Mouse (Mus musculus) forebrain, embryonic 13.5 days (tissue): ENCODE results near the gene Trip11. TPM values are rescaled to one million over a fixed set of nuclear protein-coding genes. Genes with fewer than 3 reads are reported as not detected.

ENCODE experiments used
- ATAC-seq: fragments of 200-750 bp; cut with Nextera tagmentation; 2 replicates; pipeline ENCODE4 v1.8.0; 2017
- H3K27ac ChIP-seq: fragments of 300-500 bp; sonication (generic); 2 replicates; pipeline ENCODE4 v1.5.1; 2015; ENCODE audit warnings: inconsistent platforms, mild to moderate bottlenecking, moderate library complexity
- H3K27me3 ChIP-seq: fragments of 300-500 bp; sonication (generic); 2 replicates; pipeline ENCODE4 v1.6.1; 2015; ENCODE audit warnings: mild to moderate bottlenecking, inconsistent platforms
- H3K36me3 ChIP-seq: fragments of 300-500 bp; sonication (generic); 2 replicates; pipeline ENCODE4 v1.6.1; 2015; ENCODE audit warnings: mild to moderate bottlenecking, inconsistent platforms; ENCODE audit not compliant: poor library complexity, severe bottlenecking
- H3K4me1 ChIP-seq: fragments of 300-500 bp; sonication (generic); 2 replicates; pipeline ENCODE4 v1.6.1; 2015; ENCODE audit warnings: inconsistent platforms
- H3K4me2 ChIP-seq: fragments of 300-500 bp; sonication (generic); 2 replicates; pipeline ENCODE4 v1.6.1; 2015; ENCODE audit warnings: inconsistent platforms, mild to moderate bottlenecking, moderate library complexity
- H3K4me3 ChIP-seq: fragments of 300-500 bp; sonication (generic); 2 replicates; pipeline ENCODE4 v1.5.1; 2015; ENCODE audit warnings: mild to moderate bottlenecking, inconsistent platforms
- H3K9ac ChIP-seq: fragments of 300-500 bp; sonication (generic); 2 replicates; pipeline ENCODE4 v1.6.1; 2015; ENCODE audit warnings: mild to moderate bottlenecking, inconsistent platforms
- H3K9me3 ChIP-seq: fragments of 300-500 bp; sonication (generic); replicated peaks from 2 replicates; pipeline ENCODE4 v1.6.1; 2016; ENCODE audit warnings: inconsistent platforms
- WGBS: fragments of 180-500 bp; shearing (Covaris S2); methylation state at CpG from one replicate; pipeline ENCODE4 v1.1.7; 2015; 5-methylcytosine and 5-hydroxymethylcytosine counted together
- polyA plus RNA-seq: library from polyadenylated mRNA; unstranded; fragments of >200 nt; fragmentation: Nextera tagmentation; extraction: Ambion mirVana; gene quantifications from 2 replicates; pipeline ENCODE4 v1.2.1, GENCODE M21; 2015

Gene Trip11
- polyA plus RNA-seq, 1 experiment from 2014 or later = 24.0 TPM

DNA sequence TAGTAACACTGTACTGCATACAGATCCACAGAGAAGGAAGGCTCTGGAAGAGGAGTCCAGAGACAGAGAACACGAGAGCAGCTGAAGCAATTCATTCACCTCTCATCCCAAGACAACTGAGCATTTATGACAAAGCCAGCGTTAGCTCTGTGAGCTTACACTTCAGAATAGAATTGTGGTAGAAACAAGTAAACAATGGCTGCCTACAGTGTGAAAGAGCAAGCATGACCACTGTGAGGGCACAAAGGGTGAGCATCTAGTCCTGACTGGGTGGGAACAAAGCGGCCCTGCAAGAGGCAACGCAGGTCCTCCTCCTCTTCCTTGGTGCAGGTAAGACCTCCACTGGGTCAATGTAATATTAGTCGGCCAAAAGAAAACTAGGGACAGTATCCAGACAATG lies 22.0 kb downstream of the Trip11 start:
- no peak overlapping the region for H3K9ac ChIP-seq
- no peak overlapping the region for H3K4me3 ChIP-seq
- peaks cover 56% of the 10 kb centered on the region for H3K36me3 ChIP-seq
- H3K27me3 ChIP-seq = no peaks in the 10 kb centered on the region
- no peak for ATAC-seq
- no peaks in the 10 kb centered on the region for H3K4me1 ChIP-seq
- no peak overlapping the region for H3K4me2 ChIP-seq
- no peaks in the 10 kb centered on the region for H3K9me3 ChIP-seq
- 83% methylated on average over 5 of the region's 5 CpGs for WGBS
- H3K27ac ChIP-seq = no peak overlapping the region

DNA sequence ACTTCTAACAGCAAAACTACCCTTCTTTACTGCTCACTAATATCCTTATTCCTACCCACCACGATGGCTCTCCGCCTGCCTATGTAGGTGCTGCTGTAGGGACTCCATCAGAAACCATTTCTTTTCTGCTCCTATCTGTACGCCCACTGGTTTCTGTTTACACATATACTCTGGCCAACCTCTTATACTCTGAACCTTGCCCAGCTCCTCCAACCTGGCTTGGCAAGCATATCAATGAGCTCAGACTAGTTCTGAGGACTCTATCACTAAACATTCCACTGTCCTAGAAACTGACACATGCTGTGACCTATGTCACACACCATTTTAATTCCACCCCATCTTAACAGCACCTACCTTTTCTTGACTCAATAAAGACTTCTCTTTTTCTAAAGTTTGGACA lies 23.7 kb downstream of the Trip11 start:
- no peak overlapping the region for H3K9ac ChIP-seq
- WGBS = 94% methylated on average over 3 of the region's 3 CpGs
- H3K4me1 ChIP-seq = no peaks in the 10 kb centered on the region
- H3K9me3 ChIP-seq = no peaks in the 10 kb centered on the region
- no peak overlapping the region for H3K27ac ChIP-seq
- no peak overlapping the region for H3K4me3 ChIP-seq
- no peaks in the 10 kb centered on the region for H3K27me3 ChIP-seq
- H3K4me2 ChIP-seq = no peak overlapping the region
- ATAC-seq = no peak
- H3K36me3 ChIP-seq = peaks cover 69% of the 10 kb centered on the region

DNA sequence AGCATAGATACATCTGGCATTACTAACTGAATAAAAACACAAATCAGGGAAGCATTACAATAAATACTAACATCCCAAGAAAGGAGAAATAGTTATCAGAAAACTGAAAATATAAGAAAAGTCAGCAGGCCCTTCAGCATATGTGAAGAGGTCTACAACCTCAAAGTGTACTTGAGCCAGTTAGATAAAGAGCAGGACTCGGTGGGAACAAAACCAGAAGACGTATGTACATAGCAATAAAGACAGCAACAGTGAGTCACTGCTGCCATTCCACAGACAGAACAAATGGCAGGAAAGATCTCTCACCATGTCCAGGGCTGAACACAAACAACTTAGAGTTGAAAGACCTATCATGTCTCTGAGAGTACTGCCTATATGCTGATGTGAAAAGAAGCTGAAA lies 24.8 kb downstream of the Trip11 start:
- no peaks in the 10 kb centered on the region for H3K9me3 ChIP-seq
- WGBS = 93% methylated on average over 2 of the region's 2 CpGs
- no peaks in the 10 kb centered on the region for H3K27me3 ChIP-seq
- no peak overlapping the region for H3K27ac ChIP-seq
- no peak overlapping the region for H3K9ac ChIP-seq
- no peak overlapping the region for H3K4me2 ChIP-seq
- H3K4me3 ChIP-seq = no peak overlapping the region
- ATAC-seq = no peak
- no peaks in the 10 kb centered on the region for H3K4me1 ChIP-seq
- H3K36me3 ChIP-seq = peaks cover 71% of the 10 kb centered on the region

DNA sequence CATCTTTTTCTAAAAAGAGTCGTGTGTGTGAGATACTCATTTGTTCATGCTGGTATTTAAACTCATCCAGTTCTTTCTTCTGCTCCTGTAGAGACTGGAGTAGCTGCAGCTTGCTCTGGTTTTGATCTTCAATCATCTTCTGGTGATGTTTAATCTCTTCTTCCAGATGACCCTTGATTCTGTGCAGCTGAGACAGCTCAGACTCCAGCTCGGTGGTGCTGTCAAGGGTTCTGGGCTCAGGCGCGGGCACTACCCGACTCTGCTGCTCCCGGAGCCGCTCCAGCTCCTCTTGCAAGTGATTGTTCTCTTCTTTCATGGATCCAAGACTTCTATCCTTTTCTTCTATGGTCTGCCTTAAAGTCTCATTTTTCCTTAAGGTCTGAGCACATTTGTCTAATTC lies 28.1 kb downstream of the Trip11 start:
- Histone ChIP-seq H3K9me3 (no peaks in the 10 kb centered on the region), H3K27me3 (no peaks in the 10 kb centered on the region), H3K9ac (no peak overlapping the region), H3K4me3 (no peak overlapping the region), H3K27ac (no peak overlapping the region), H3K36me3 (peaks cover 63% of the 10 kb centered on the region), H3K4me2 (no peak overlapping the region), H3K4me1 (no peaks in the 10 kb centered on the region)
- 92% methylated on average over 7 of the region's 7 CpGs for WGBS
- no peak for ATAC-seq

DNA sequence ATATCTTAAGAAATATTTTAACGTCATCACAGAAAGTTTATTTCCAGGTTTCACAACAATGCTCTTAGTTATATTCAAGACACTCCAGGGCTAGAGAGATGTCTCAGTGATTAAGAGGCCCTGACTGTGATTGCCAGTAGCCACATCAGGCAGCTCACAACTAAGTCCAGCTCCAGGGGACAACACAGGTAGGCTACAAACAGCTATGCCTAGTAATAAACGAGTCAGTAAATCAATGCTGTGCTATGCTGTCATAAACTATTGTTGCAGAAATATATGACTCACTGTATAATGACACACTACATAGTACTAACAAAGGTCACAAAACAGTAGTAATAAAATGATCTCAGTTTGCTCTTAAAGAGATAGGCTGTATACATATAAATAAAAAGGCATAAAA lies 36.7 kb downstream of the Trip11 start:
- WGBS = 97% methylated on average over 2 of the region's 2 CpGs

DNA sequence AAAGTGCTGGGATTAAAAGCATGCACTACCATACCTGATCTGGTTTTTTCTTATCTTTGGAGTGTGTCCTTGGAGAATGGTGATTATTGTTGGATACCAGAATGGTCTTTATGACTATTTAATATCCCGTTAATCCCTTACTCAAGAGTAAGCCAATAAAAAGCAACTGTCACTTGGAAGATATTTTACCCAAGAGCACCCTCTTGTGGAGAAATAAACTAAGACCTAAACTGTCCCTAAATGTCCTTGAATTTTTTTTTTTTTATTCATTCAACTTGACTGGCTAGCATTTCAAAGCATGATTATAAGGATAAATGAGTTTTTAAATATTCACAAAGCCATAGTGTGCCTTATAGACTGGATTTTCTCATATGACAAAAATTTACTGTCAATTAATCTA lies 38.0 kb downstream of the Trip11 start:
- H3K4me2 ChIP-seq = no peak overlapping the region
- peaks cover 49% of the 10 kb centered on the region for H3K36me3 ChIP-seq
- no peak for ATAC-seq
- H3K4me1 ChIP-seq = no peaks in the 10 kb centered on the region
- no peaks in the 10 kb centered on the region for H3K9me3 ChIP-seq
- H3K4me3 ChIP-seq = no peak overlapping the region
- no peak overlapping the region for H3K9ac ChIP-seq
- WGBS = 60% methylated on average over 1 of the region's 1 CpGs
- H3K27ac ChIP-seq = no peak overlapping the region
- no peaks in the 10 kb centered on the region for H3K27me3 ChIP-seq

More for the DNA sequence above, 36.7 kb downstream of the Trip11 start:
- no peak for ATAC-seq
- Histone ChIP-seq H3K4me1 (no peaks in the 10 kb centered on the region), H3K4me2 (no peak overlapping the region), H3K9ac (no peak overlapping the region), H3K36me3 (peaks cover 43% of the 10 kb centered on the region), H3K27ac (no peak overlapping the region), H3K4me3 (no peak overlapping the region), H3K27me3 (no peaks in the 10 kb centered on the region), H3K9me3 (no peaks in the 10 kb centered on the region)

DNA sequence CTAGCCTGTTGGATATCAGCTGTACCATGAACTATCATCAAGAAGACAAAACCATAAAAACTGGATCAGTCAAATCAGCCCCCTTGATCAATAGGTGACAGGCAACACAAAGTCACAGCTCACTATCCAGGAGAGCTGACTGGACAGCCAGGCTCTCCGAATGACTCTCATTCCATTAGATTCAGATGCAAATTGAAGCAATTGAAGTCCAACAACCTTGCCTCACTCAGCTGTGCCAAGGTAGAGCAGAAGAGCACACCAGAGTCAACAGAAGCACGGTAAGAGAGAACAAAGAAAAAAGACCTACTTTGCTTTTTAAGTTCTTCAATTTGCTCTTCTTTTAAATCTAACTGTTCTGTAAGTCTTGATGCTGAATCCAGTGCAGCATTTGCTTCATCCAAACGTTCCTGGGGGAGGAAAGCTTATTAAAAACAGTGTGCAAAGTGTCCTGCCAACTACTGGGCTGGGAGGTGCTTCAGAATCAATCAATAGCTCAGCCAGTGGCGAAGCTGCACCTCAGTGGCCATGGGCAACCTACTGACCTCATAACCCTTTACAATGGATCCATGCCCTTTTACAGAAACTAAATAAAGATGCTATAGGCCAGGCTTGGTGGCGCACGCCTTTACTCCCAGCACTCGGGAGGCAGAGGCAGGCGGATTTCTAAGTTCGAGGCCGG lies 50.6 kb downstream of the Trip11 start:
- Histone ChIP-seq H3K27ac (no peak overlapping the region), H3K4me1 (no peaks in the 10 kb centered on the region), H3K4me3 (no peak overlapping the region), H3K9me3 (no peaks in the 10 kb centered on the region), H3K9ac (no peak overlapping the region), H3K27me3 (no peaks in the 10 kb centered on the region), H3K4me2 (no peak overlapping the region), H3K36me3 (peaks cover 37% of the 10 kb centered on the region)
- ATAC-seq = no peak
- 89% methylated on average over 10 of the region's 10 CpGs for WGBS

DNA sequence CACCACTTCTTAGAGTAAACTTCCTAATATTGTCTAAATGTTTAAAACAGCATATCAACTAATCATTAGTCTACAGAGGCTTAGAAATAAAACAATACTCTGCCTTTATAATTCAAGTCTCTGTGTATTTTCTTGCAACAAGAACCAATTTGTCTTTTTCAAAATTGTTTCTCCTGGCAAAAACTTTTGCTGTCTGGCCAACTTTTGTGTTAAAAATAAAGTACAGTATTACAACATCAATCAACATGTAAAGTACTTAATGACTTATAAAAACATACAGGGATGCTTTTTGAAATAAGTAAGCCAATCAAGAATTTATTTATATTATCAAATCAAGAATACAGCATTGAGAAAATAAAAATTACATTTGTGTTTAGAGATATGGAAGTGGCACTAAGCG lies 52.8 kb downstream of the Trip11 start:
- H3K9me3 ChIP-seq = no peaks in the 10 kb centered on the region
- peaks cover 24% of the 10 kb centered on the region for H3K36me3 ChIP-seq
- no peaks in the 10 kb centered on the region for H3K27me3 ChIP-seq
- H3K4me2 ChIP-seq = no peak overlapping the region
- H3K4me1 ChIP-seq = no peaks in the 10 kb centered on the region
- H3K27ac ChIP-seq = no peak overlapping the region
- WGBS = 100% methylated on average over 1 of the region's 1 CpGs
- ATAC-seq = no peak
- no peak overlapping the region for H3K9ac ChIP-seq
- no peak overlapping the region for H3K4me3 ChIP-seq

DNA sequence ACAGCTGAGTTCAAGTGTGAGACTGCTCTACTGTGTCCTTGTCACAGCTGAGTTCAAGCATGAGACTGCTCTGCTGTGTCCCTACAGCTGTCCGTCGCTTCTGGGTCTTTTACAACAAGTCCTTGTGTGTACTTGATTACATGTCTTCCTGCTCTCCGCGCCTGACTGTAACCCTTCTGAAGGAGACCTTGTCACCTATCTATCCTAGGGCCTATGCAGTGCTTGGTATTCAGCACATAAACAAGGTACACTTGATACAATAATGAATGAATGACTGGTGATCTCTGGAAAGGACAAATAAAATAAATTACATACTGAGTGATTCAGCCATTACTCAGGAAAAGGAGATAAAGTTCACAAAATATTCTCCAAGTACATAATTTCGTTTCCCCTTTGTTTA lies 55.1 kb downstream of the Trip11 start:
- H3K4me3 ChIP-seq = no peak overlapping the region
- no peak overlapping the region for H3K4me2 ChIP-seq
- no peaks in the 10 kb centered on the region for H3K4me1 ChIP-seq
- no peak overlapping the region for H3K9ac ChIP-seq
- H3K27ac ChIP-seq = no peak overlapping the region
- ATAC-seq = no peak
- WGBS = 94% methylated on average over 5 of the region's 5 CpGs
- H3K27me3 ChIP-seq = no peaks in the 10 kb centered on the region
- H3K36me3 ChIP-seq = peaks cover 25% of the 10 kb centered on the region
- no peaks in the 10 kb centered on the region for H3K9me3 ChIP-seq

DNA sequence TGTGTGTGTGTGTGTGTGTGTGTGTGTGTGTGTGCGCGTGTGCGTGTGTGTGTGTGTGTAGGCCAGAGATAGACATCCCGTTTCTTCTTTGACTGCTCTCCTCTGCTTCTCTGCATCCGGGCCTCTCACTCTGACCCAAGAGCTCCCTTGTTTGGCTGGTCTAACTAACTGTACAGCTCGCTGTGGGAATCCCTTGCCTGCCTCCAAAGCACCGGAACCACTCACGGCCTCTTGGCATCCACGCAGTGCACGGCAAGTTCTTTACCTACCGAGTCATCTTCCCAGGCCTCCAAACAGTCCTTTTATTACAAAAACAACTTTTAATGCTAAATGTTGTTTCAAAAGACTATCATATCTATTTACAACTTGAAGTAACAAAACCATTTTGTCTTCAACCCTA lies 58.7 kb downstream of the Trip11 start:
- no peak for ATAC-seq

DNA sequence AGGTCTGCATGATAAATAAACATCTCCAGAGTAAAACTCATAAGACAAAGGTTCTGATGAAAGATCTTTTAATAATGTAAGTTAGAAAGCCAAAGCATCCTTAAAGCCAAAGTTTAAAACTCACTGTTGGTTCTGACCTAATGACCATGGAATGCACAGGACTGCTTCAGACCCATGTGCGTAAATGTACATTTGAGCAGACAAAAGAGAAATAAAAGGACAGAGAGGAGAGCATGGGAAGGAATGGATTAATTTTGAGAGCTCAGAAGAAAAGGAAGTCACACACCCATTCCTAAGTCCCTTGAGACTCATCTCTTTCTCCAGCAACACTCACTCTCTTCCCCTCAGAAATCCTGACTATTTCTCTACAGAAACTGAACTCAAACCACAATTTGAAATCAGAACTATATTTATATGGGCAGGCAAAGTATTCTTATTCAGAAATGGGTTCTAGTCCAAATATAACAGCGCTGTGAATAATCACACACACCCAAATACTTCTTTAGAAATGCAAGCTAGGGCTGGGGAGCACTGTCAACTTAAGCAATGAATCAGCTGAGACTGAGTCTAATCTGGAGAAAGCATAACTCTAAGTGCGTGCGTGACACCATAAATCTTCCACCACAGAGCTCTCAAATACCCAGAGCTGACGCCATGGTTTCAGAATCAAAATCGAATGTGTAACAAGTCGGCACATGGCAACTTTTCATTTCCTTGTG lies 61.1 kb downstream of the Trip11 start:
- Histone ChIP-seq H3K4me2 (no peak overlapping the region), H3K9ac (no peak overlapping the region), H3K4me1 (no peaks in the 10 kb centered on the region), H3K27me3 (no peaks in the 10 kb centered on the region), H3K9me3 (no peaks in the 10 kb centered on the region), H3K27ac (no peak overlapping the region), H3K4me3 (no peak overlapping the region), H3K36me3 (0 out of 2 replicates have a peak, but pooled peaks cover 4% of the 10 kb centered on the region)
- WGBS = 95% methylated on average over 7 of the region's 7 CpGs
- no peak for ATAC-seq

More for the DNA sequence above, 58.7 kb downstream of the Trip11 start:
- H3K9me3 ChIP-seq = no peaks in the 10 kb centered on the region
- H3K27ac ChIP-seq = no peak overlapping the region
- H3K9ac ChIP-seq = no peak overlapping the region
- H3K4me1 ChIP-seq = no peaks in the 10 kb centered on the region
- H3K36me3 ChIP-seq = 0 out of 2 replicates have a peak, but pooled peaks cover 4% of the 10 kb centered on the region
- no peaks in the 10 kb centered on the region for H3K27me3 ChIP-seq
- H3K4me3 ChIP-seq = no peak overlapping the region
- no peak overlapping the region for H3K4me2 ChIP-seq
- WGBS = 81% methylated on average over 11 of the region's 11 CpGs

DNA sequence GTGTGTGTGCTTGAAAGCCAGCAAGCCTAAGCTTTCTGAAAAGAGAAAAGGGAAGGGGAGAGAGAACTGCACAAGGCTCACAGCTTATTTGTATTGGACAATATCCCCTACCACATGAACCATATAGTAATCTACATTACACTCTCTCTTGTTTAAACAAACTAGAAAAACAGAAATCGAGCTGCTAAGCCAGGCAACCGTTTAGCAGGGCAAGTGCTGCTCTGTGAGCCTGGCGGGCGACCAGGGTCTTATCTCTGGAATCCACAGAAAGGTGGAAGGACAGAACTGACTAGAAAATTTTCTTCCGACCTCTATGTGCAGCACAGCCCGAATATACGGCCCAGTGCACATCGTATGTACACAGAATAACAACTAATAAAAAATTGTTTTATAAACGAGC lies 61.8 kb downstream of the Trip11 start:
- H3K27me3 ChIP-seq = no peaks in the 10 kb centered on the region
- no peak overlapping the region for H3K4me2 ChIP-seq
- no peaks in the 10 kb centered on the region for H3K9me3 ChIP-seq
- H3K4me3 ChIP-seq = no peak overlapping the region
- H3K9ac ChIP-seq = no peak overlapping the region
- 86% methylated on average over 9 of the region's 9 CpGs for WGBS
- no peaks in the 10 kb centered on the region for H3K4me1 ChIP-seq
- peaks cover 10% of the 10 kb centered on the region for H3K36me3 ChIP-seq
- ATAC-seq = no peak
- H3K27ac ChIP-seq = no peak overlapping the region
